Mouse (Mus musculus): ENCODE measurements at regions not wholly inside any gene's neighbourhood (a gene's known extent, or its start where the extent isn't known, plus 50 kb on each side); places are given as distances from the start of the nearest gene placed in this dataset.

- Histone ChIP-seq H3K27ac (ENCODE audit: insufficient read depth, low read length) (no peak overlapping the region), H3K4me3 (replicated peaks; ENCODE audit: insufficient read depth, low read depth, low read length) (no peak overlapping the region), H3K27me3 (ENCODE audit: control insufficient read depth, insufficient read depth, low read length) (no peaks in the 10 kb centered on the region), H3K4me1 (ENCODE audit: control insufficient read depth, insufficient read depth, low read length) (no peaks in the 10 kb centered on the region)
- no peak for DNase-seq
- 85% methylated on average over 3 of the region's 3 CpGs for WGBS
- TF ChIP-seq CTCF (IDR thresholded peaks at IDR 0.05; ENCODE audit: borderline replicate concordance, insufficient read depth, low read depth, low read length), result no peak
- no peak for TF ChIP-seq POLR2A (IDR thresholded peaks at IDR 0.05; ENCODE audit: borderline replicate concordance, insufficient read depth, low read length)
These were observed 545.3 kb downstream of the Stim2 start for GRCm38 (mm10) chr5:54543556-54544061.

GRCm38 (mm10) chr5:54578519-54578918 is 580.2 kb downstream of the Stim2 start:
- no peak for DNase-seq
- H3K27ac ChIP-seq (ENCODE audit: insufficient read depth, low read length), result no peak overlapping the region
- H3K4me3 ChIP-seq (replicated peaks; ENCODE audit: insufficient read depth, low read depth, low read length), result no peak overlapping the region
- TF ChIP-seq POLR2A (IDR thresholded peaks at IDR 0.05; ENCODE audit: borderline replicate concordance, insufficient read depth, low read length) (no peak), CTCF (IDR thresholded peaks at IDR 0.05; ENCODE audit: borderline replicate concordance, insufficient read depth, low read depth, low read length) (no peak)
- no peaks in the 10 kb centered on the region for H3K27me3 ChIP-seq (ENCODE audit: control insufficient read depth, insufficient read depth, low read length)
- no peaks in the 10 kb centered on the region for H3K4me1 ChIP-seq (ENCODE audit: control insufficient read depth, insufficient read depth, low read length)
- WGBS, result 93% methylated on average over 2 of the region's 2 CpGs

- DNase-seq, result no peak
- no peak overlapping the region for H3K4me3 ChIP-seq (replicated peaks; ENCODE audit: insufficient read depth, low read depth, low read length)
- H3K4me1 ChIP-seq (ENCODE audit: control insufficient read depth, insufficient read depth, low read length), result no peaks in the 10 kb centered on the region
- 81% methylated on average over 4 of the region's 4 CpGs for WGBS
- H3K27ac ChIP-seq (ENCODE audit: insufficient read depth, low read length), result no peak overlapping the region
- no peak for TF ChIP-seq CTCF (IDR thresholded peaks at IDR 0.05; ENCODE audit: borderline replicate concordance, insufficient read depth, low read depth, low read length)
- TF ChIP-seq POLR2A (IDR thresholded peaks at IDR 0.05; ENCODE audit: borderline replicate concordance, insufficient read depth, low read length), result no peak
- H3K27me3 ChIP-seq (ENCODE audit: control insufficient read depth, insufficient read depth, low read length), result no peaks in the 10 kb centered on the region
These were observed 581.2 kb downstream of the Stim2 start for GRCm38 (mm10) chr5:54579458-54579857.

- Histone ChIP-seq H3K27me3 (ENCODE audit: control insufficient read depth, insufficient read depth, low read length) (no peaks in the 10 kb centered on the region), H3K27ac (ENCODE audit: insufficient read depth, low read length) (no peak overlapping the region), H3K4me1 (ENCODE audit: control insufficient read depth, insufficient read depth, low read length) (no peaks in the 10 kb centered on the region), H3K4me3 (replicated peaks; ENCODE audit: insufficient read depth, low read depth, low read length) (no peak overlapping the region)
- 81% methylated on average over 2 of the region's 2 CpGs for WGBS
- TF ChIP-seq POLR2A (IDR thresholded peaks at IDR 0.05; ENCODE audit: borderline replicate concordance, insufficient read depth, low read length) (no peak), CTCF (IDR thresholded peaks at IDR 0.05; ENCODE audit: borderline replicate concordance, insufficient read depth, low read depth, low read length) (no peak)
- no peak for DNase-seq
These were observed 583.9 kb downstream of the Stim2 start for GRCm38 (mm10) chr5:54582175-54582574.

- WGBS, result 80% methylated on average over 2 of the region's 2 CpGs
- Histone ChIP-seq H3K4me3 (replicated peaks; ENCODE audit: insufficient read depth, low read depth, low read length) (no peak overlapping the region), H3K27ac (ENCODE audit: insufficient read depth, low read length) (no peak overlapping the region), H3K4me1 (ENCODE audit: control insufficient read depth, insufficient read depth, low read length) (no peaks in the 10 kb centered on the region), H3K27me3 (ENCODE audit: control insufficient read depth, insufficient read depth, low read length) (no peaks in the 10 kb centered on the region)
- no peak for TF ChIP-seq CTCF (IDR thresholded peaks at IDR 0.05; ENCODE audit: borderline replicate concordance, insufficient read depth, low read depth, low read length)
- no peak for TF ChIP-seq POLR2A (IDR thresholded peaks at IDR 0.05; ENCODE audit: borderline replicate concordance, insufficient read depth, low read length)
- DNase-seq, result no peak
These were observed 590.2 kb downstream of the Stim2 start for GRCm38 (mm10) chr5:54588332-54589020.

GRCm38 (mm10) chr5:54610957-54611356 is 612.7 kb downstream of the Stim2 start:
- no peak for TF ChIP-seq CTCF (IDR thresholded peaks at IDR 0.05; ENCODE audit: borderline replicate concordance, insufficient read depth, low read depth, low read length)
- TF ChIP-seq POLR2A (IDR thresholded peaks at IDR 0.05; ENCODE audit: borderline replicate concordance, insufficient read depth, low read length), result no peak
- Histone ChIP-seq H3K27me3 (ENCODE audit: control insufficient read depth, insufficient read depth, low read length) (no peaks in the 10 kb centered on the region), H3K27ac (ENCODE audit: insufficient read depth, low read length) (no peak overlapping the region), H3K4me1 (ENCODE audit: control insufficient read depth, insufficient read depth, low read length) (no peaks in the 10 kb centered on the region), H3K4me3 (replicated peaks; ENCODE audit: insufficient read depth, low read depth, low read length) (no peak overlapping the region)
- no peak for DNase-seq
- WGBS, result 79% methylated on average over 3 of the region's 3 CpGs

- 89% methylated on average over 3 of the region's 3 CpGs for WGBS
- no peaks in the 10 kb centered on the region for H3K27me3 ChIP-seq (ENCODE audit: control insufficient read depth, insufficient read depth, low read length)
- H3K27ac ChIP-seq (ENCODE audit: insufficient read depth, low read length), result no peak overlapping the region
- no peak for DNase-seq
- TF ChIP-seq POLR2A (IDR thresholded peaks at IDR 0.05; ENCODE audit: borderline replicate concordance, insufficient read depth, low read length), result no peak
- TF ChIP-seq CTCF (IDR thresholded peaks at IDR 0.05; ENCODE audit: borderline replicate concordance, insufficient read depth, low read depth, low read length), result no peak
- H3K4me1 ChIP-seq (ENCODE audit: control insufficient read depth, insufficient read depth, low read length), result no peaks in the 10 kb centered on the region
- no peak overlapping the region for H3K4me3 ChIP-seq (replicated peaks; ENCODE audit: insufficient read depth, low read depth, low read length)
These were observed 624.4 kb downstream of the Stim2 start for GRCm38 (mm10) chr5:54622733-54623132.

GRCm38 (mm10) chr5:54632281-54632680 is 634.0 kb downstream of the Stim2 start:
- WGBS, result 19% methylated on average over 3 of the region's 3 CpGs
- Histone ChIP-seq H3K4me3 (replicated peaks; ENCODE audit: insufficient read depth, low read depth, low read length) (no peak overlapping the region), H3K27ac (ENCODE audit: insufficient read depth, low read length) (no peak overlapping the region), H3K4me1 (ENCODE audit: control insufficient read depth, insufficient read depth, low read length) (no peaks in the 10 kb centered on the region), H3K27me3 (ENCODE audit: control insufficient read depth, insufficient read depth, low read length) (no peaks in the 10 kb centered on the region)
- TF ChIP-seq CTCF (IDR thresholded peaks at IDR 0.05; ENCODE audit: borderline replicate concordance, insufficient read depth, low read depth, low read length), result no peak
- no peak for TF ChIP-seq POLR2A (IDR thresholded peaks at IDR 0.05; ENCODE audit: borderline replicate concordance, insufficient read depth, low read length)
- DNase-seq, result peak; percentile 15 to 41

Measured in cerebellum, adult 2 months (tissue).